Mouse (Mus musculus) erythroid progenitor cell, adult 5-6 weeks (primary cell): ENCODE results near the gene Atp2b2. TPM values are rescaled to one million over a fixed set of nuclear protein-coding genes. Genes with fewer than 3 reads are reported as not detected.

Source experiments
- ATAC-seq: replicated peaks from 2 replicates; pipeline ENCODE4 v1.8.0; 2016; ENCODE audit warnings: moderate number of reproducible peaks, mild to moderate bottlenecking, moderate TSS enrichment, inconsistent platforms; ENCODE audit not compliant: poor library complexity, low FRiP score, severe bottlenecking
- total RNA-seq, 2 experiments: library from RNA; stranded (forward) in 1 of 2; stranded (reverse) in 1 of 2; fragments of 150-400 nt in 1 of 2; fragments of 186-747, 209-891 nt in 1 of 2; gene quantifications; 2 replicates each; pipeline versions ENCODE4 v1.2.3 to v1.2.4; 2015 to 2017; ENCODE audit warnings: low replicate concordance in 2 of 2

The Atp2b2 gene
- total RNA-seq, 2 experiments from 2014 or later, result not detected

GRCm38 (mm10) chr6:113958003-113958402, 84.4 kb downstream of the Atp2b2 start:
- no peak for ATAC-seq

GRCm38 (mm10) chr6:113957232-113957940, 85.0 kb downstream of the Atp2b2 start:
- no peak for ATAC-seq

- ATAC-seq, result no peak
Measured at GRCm38 (mm10) chr6:113947515-113947914, 94.9 kb downstream of the Atp2b2 start.

GRCm38 (mm10) chr6:113942355-113942754, 100.1 kb downstream of the Atp2b2 start:
- ATAC-seq, result no peak

- ATAC-seq, result no peak
Measured at GRCm38 (mm10) chr6:113941324-113941723, 101.1 kb downstream of the Atp2b2 start.

GRCm38 (mm10) chr6:113939442-113939841, 103.0 kb downstream of the Atp2b2 start:
- no peak for ATAC-seq

GRCm38 (mm10) chr6:113936811-113937508, 105.5 kb downstream of the Atp2b2 start:
- no peak for ATAC-seq

GRCm38 (mm10) chr6:113936111-113936510, 106.3 kb downstream of the Atp2b2 start:
- no peak for ATAC-seq

GRCm38 (mm10) chr6:113934692-113935091, 107.7 kb downstream of the Atp2b2 start:
- no peak for ATAC-seq

- no peak for ATAC-seq
Measured at GRCm38 (mm10) chr6:113933261-113934151, 108.9 kb downstream of the Atp2b2 start.

GRCm38 (mm10) chr6:113929191-113929875, 113.1 kb downstream of the Atp2b2 start:
- ATAC-seq, result no peak

GRCm38 (mm10) chr6:113923249-113923648, 119.2 kb downstream of the Atp2b2 start:
- no peak for ATAC-seq

- ATAC-seq, result no peak
Measured at GRCm38 (mm10) chr6:113920466-113920865, 121.9 kb downstream of the Atp2b2 start.

GRCm38 (mm10) chr6:113912753-113913152, 129.7 kb downstream of the Atp2b2 start:
- no peak for ATAC-seq

- ATAC-seq, result no peak
Measured at GRCm38 (mm10) chr6:113911094-113911493, 131.3 kb downstream of the Atp2b2 start.

- no peak for ATAC-seq
Measured at GRCm38 (mm10) chr6:113910411-113911055, 131.9 kb downstream of the Atp2b2 start.

GRCm38 (mm10) chr6:113909836-113910235, 132.6 kb downstream of the Atp2b2 start:
- ATAC-seq, result no peak

- no peak for ATAC-seq
Measured at GRCm38 (mm10) chr6:113908066-113908465, 134.3 kb downstream of the Atp2b2 start.

- no peak for ATAC-seq
Measured at GRCm38 (mm10) chr6:113904406-113904805, 138.0 kb downstream of the Atp2b2 start.
